8 mouse cellular contexts compared by ENCODE assay signal in genomic region chr4:152799392-152799791, GRCm38 (mm10).
DNase-seq lines count a peak whose midpoint lies in the region; ATAC-seq and TF ChIP-seq lines count a peak whose summit lies in the region.

No protein-coding gene starts in this region.

- no peak overlapping the region for H3K9ac ChIP-seq in hindbrain, embryonic 14.5 days
- no peak overlapping the region for H3K9ac ChIP-seq in hindbrain, embryonic 12.5 days
- H3K9ac ChIP-seq in intestine, embryonic 15.5 days: no peak overlapping the region
- no peak overlapping the region for H3K9ac ChIP-seq in liver, embryonic 14.5 days (replicated peaks)

- no peak overlapping the region for H3K4me2 ChIP-seq in hindbrain, embryonic 14.5 days (replicated peaks)
- H3K4me2 ChIP-seq in hindbrain, embryonic 12.5 days (replicated peaks): no peak overlapping the region
- no peak overlapping the region for H3K4me2 ChIP-seq in intestine, embryonic 15.5 days (replicated peaks)
- H3K4me2 ChIP-seq in liver, embryonic 14.5 days (ENCODE audit: low read depth): no peak overlapping the region

- no peaks in the 10 kb centered on the region for H3K9me3 ChIP-seq in hindbrain, embryonic 14.5 days (ENCODE audit: control insufficient read depth, low read length)
- H3K9me3 ChIP-seq in hindbrain, embryonic 12.5 days (replicated peaks): no peaks in the 10 kb centered on the region
- H3K9me3 ChIP-seq in intestine, embryonic 15.5 days: no peaks in the 10 kb centered on the region
- H3K9me3 ChIP-seq in liver, embryonic 14.5 days (ENCODE audit: control insufficient read depth, low read length): no peaks in the 10 kb centered on the region; the same call in 1 of the 2 replicates

- H3K4me3 ChIP-seq in hindbrain, embryonic 14.5 days (replicated peaks; ENCODE audit: low read length): no peak overlapping the region
- H3K4me3 ChIP-seq in hindbrain, embryonic 12.5 days: no peak overlapping the region
- H3K4me3 ChIP-seq in intestine, embryonic 15.5 days (replicated peaks): no peak overlapping the region
- no peak overlapping the region for H3K4me3 ChIP-seq in liver, embryonic 14.5 days (ENCODE audit: insufficient read depth in 1 of 2, low read depth in 2 of 2, low read length in 2 of 2)

- no peak overlapping the region for H3K27ac ChIP-seq in hindbrain, embryonic 14.5 days
- no peak overlapping the region for H3K27ac ChIP-seq in hindbrain, embryonic 12.5 days
- no peak overlapping the region for H3K27ac ChIP-seq in intestine, embryonic 15.5 days
- no peak overlapping the region for H3K27ac ChIP-seq in liver, embryonic 14.5 days

- WGBS in hindbrain, embryonic 14.5 days: 21% methylated on average over 10 of the region's 10 CpGs
- 18% methylated on average over 10 of the region's 10 CpGs for WGBS in hindbrain, embryonic 12.5 days
- 11% methylated on average over 10 of the region's 10 CpGs for WGBS in intestine, embryonic 15.5 days
- 10% methylated on average over 10 of the region's 10 CpGs for WGBS in liver, embryonic 14.5 days (ENCODE audit: insufficient replicate concordance)

- no peak for TF ChIP-seq CTCF in liver, embryonic 14.5 days (IDR thresholded peaks at IDR 0.05; ENCODE audit: low read depth)

- peak; percentile 61 for DNase-seq in hindbrain, embryonic 14.5 days (ENCODE audit: low spot score)
- peak; percentile 5 for DNase-seq in c-Kit-positive CD71-positive TER-119-negative erythroid progenitor cells, embryonic 14.5 days (ENCODE audit: low read depth)
- peak; percentile 1 to 16 (median 12) for DNase-seq in liver, embryonic 14.5 days (ENCODE audit: low read depth in 3 of 3, low spot score in 3 of 3)
- peak; percentile 77 for DNase-seq in testis, postnatal 10 days (ENCODE audit: low spot score)
- no peak for DNase-seq in layer of hippocampus, adult 9-10 months (ENCODE audit: low spot score)
- no peak for DNase-seq in cerebellum, adult 8-10 months

- no peak for TF ChIP-seq EP300 in liver, embryonic 14.5 days (IDR thresholded peaks at IDR 0.05; ENCODE audit: low read depth)

- no peaks in the 10 kb centered on the region for H3K27me3 ChIP-seq in hindbrain, embryonic 14.5 days (ENCODE audit: control insufficient read depth, insufficient read depth, low read length)
- H3K27me3 ChIP-seq in hindbrain, embryonic 12.5 days: no peaks in the 10 kb centered on the region
- no peaks in the 10 kb centered on the region for H3K27me3 ChIP-seq in intestine, embryonic 15.5 days (replicated peaks)
- H3K27me3 ChIP-seq in liver, embryonic 14.5 days (ENCODE audit: control insufficient read depth, insufficient read depth, low read length): no peaks in the 10 kb centered on the region

- H3K36me3 ChIP-seq in hindbrain, embryonic 14.5 days (replicated peaks; ENCODE audit: control insufficient read depth, insufficient read depth): no peaks in the 10 kb centered on the region
- no peaks in the 10 kb centered on the region for H3K36me3 ChIP-seq in hindbrain, embryonic 12.5 days
- no peaks in the 10 kb centered on the region for H3K36me3 ChIP-seq in intestine, embryonic 15.5 days
- H3K36me3 ChIP-seq in liver, embryonic 14.5 days (replicated peaks; ENCODE audit: control insufficient read depth, insufficient read depth, low read depth): no peaks in the 10 kb centered on the region

- no peaks in the 10 kb centered on the region for H3K4me1 ChIP-seq in hindbrain, embryonic 14.5 days (replicated peaks; ENCODE audit: control insufficient read depth, insufficient read depth, low read length)
- no peaks in the 10 kb centered on the region for H3K4me1 ChIP-seq in hindbrain, embryonic 12.5 days
- H3K4me1 ChIP-seq in intestine, embryonic 15.5 days (replicated peaks): no peaks in the 10 kb centered on the region
- no peaks in the 10 kb centered on the region for H3K4me1 ChIP-seq in liver, embryonic 14.5 days (replicated peaks; ENCODE audit: control insufficient read depth in 2 of 2, insufficient read depth in 2 of 2, low read length in 1 of 2)

- ATAC-seq in hindbrain, embryonic 14.5 days (ENCODE audit: low FRiP score): no peak
- no peak for ATAC-seq in hindbrain, embryonic 12.5 days (ENCODE audit: low FRiP score)
- ATAC-seq in intestine, embryonic 15.5 days: peak; percentile 86
- no peak for ATAC-seq in liver, embryonic 14.5 days (ENCODE audit: insufficient read depth)

Comparison
In these comparisons a context has a peak if more than half of its experiments do, and no peak if none do; other contexts are left out.
1. DNase-seq: peak in hindbrain, embryonic 14.5 days (single experiment), c-Kit-positive CD71-positive TER-119-negative erythroid progenitor cells, embryonic 14.5 days (single experiment), liver, embryonic 14.5 days (3 of 3) and testis, postnatal 10 days (single experiment); none in layer of hippocampus, adult 9-10 months (single experiment) and cerebellum, adult 8-10 months (single experiment).